Mouse (Mus musculus) liver, embryonic 14.5 days (tissue): Measurements from ENCODE around the gene Mb21d2. TPM values are rescaled to one million over a fixed set of nuclear protein-coding genes. Genes with fewer than 3 reads are reported as not detected.

ENCODE experiments used
- ATAC-seq: fragments of 200-750 bp; cut with Nextera tagmentation; 2 replicates; pipeline ENCODE4 v1.8.0; 2017; ENCODE audit warnings: moderate number of reproducible peaks, mild to moderate bottlenecking, moderate library complexity; ENCODE audit not compliant: insufficient read depth
- DNase-seq, 3 experiments: peaks; one replicate each; pipeline ENCODE4 v3.0.0-alpha.2; 2012 to 2013; ENCODE audit warnings: low read depth in 3 of 3, low spot score in 3 of 3
- H3K27ac ChIP-seq: fragments of 300-500 bp; sonication (generic); 2 replicates; pipeline ENCODE4 v1.5.1; 2014; ENCODE audit warnings: moderate library complexity, mild to moderate bottlenecking, control low read depth, inconsistent platforms
- H3K27me3 ChIP-seq: fragments of 300-500 bp; sonication (generic); 2 replicates; pipeline ENCODE4 v1.6.1; 2014; ENCODE audit warnings: mild to moderate bottlenecking, low read length, moderate library complexity; ENCODE audit not compliant: control insufficient read depth, insufficient read depth
- H3K36me3 ChIP-seq: fragments of 300-500 bp; sonication (generic); replicated peaks from 2 replicates; pipeline ENCODE4 v1.6.1; 2014; ENCODE audit warnings: low read depth; ENCODE audit not compliant: control insufficient read depth, insufficient read depth
- H3K4me1 ChIP-seq, 2 experiments: fragments of 200-500 bp in 1 of 2; fragments of 300-500 bp in 1 of 2; sonication (generic) in 1 of 2; replicated peaks; 2 replicates each; pipeline ENCODE4 v1.6.1; 2012 to 2014; ENCODE audit warnings: antibody characterized with exemption in 1 of 2, inconsistent platforms in 1 of 2, low read length in 1 of 2; ENCODE audit not compliant: control insufficient read depth in 2 of 2, insufficient read depth in 2 of 2
- H3K4me2 ChIP-seq: fragments of 300-500 bp; sonication (generic); 2 replicates; pipeline ENCODE4 v1.6.1; 2014; ENCODE audit warnings: low read depth, mild to moderate bottlenecking, control low read depth, moderate library complexity
- H3K4me3 ChIP-seq, 2 experiments: fragments of 200-500 bp in 1 of 2; fragments of 300-500 bp in 1 of 2; sonication (generic) in 1 of 2; 2 replicates each; pipeline ENCODE4 v1.5.1; 2012 to 2014; ENCODE audit warnings: low read depth in 2 of 2, low read length in 2 of 2, mild to moderate bottlenecking in 2 of 2, control low read depth in 1 of 2, inconsistent platforms in 1 of 2, moderate library complexity in 1 of 2; ENCODE audit not compliant: insufficient read depth in 1 of 2
- H3K9ac ChIP-seq: fragments of 300-500 bp; sonication (generic); replicated peaks from 2 replicates; pipeline ENCODE4 v1.6.1; 2014; ENCODE audit warnings: mild to moderate bottlenecking, control low read depth, moderate library complexity
- H3K9me3 ChIP-seq: fragments of 300-500 bp; sonication (generic); 2 replicates; pipeline ENCODE4 v1.6.1; 2016; ENCODE audit warnings: low read length, mixed read lengths; ENCODE audit not compliant: control insufficient read depth
- CTCF ChIP-seq: IDR thresholded peaks from 2 replicates; pipeline ENCODE4 v1.5.1; 2016; ENCODE audit warnings: antibody characterized with exemption, low read depth, control low read depth
- EP300 ChIP-seq: IDR thresholded peaks from 2 replicates; pipeline ENCODE4 v1.6.1; 2016; ENCODE audit warnings: antibody characterized with exemption, low read depth
- WGBS: fragments of 180-500 bp; shearing (Covaris S2); extraction: QIAGEN DNeasy Blood & Tissue Kit; methylation state at CpG from one replicate; pipeline ENCODE4 v1.1.7; 2014; ENCODE audit not compliant: insufficient replicate concordance; 5-methylcytosine and 5-hydroxymethylcytosine counted together
- polyA plus RNA-seq, 2 experiments: library from polyadenylated mRNA; depleted of rRNA in 1 of 2; stranded (reverse) in 1 of 2; unstranded in 1 of 2; fragments of >200 nt; fragmentation: Nextera tagmentation in 1 of 2; extraction: Ambion mirVana in 1 of 2; gene quantifications; 2 replicates each; pipeline versions ENCODE4 v1.2.1 to v1.2.3; 2012 to 2014

Gene Mb21d2
- polyA plus RNA-seq, 2 experiments: 0.94 to 1.1 TPM

GRCm38 (mm10) chr16:28858210-28859008, 71.1 kb downstream of the Mb21d2 start:
- 63% methylated on average over 18 of the region's 18 CpGs for WGBS
- no peak for ATAC-seq
- DNase-seq: no peak
- H3K4me2 ChIP-seq: no peak overlapping the region
- TF ChIP-seq EP300: no peak
- TF ChIP-seq CTCF: no peak
- H3K9ac ChIP-seq: no peak overlapping the region
- no peak overlapping the region for H3K27ac ChIP-seq
- no peaks in the 10 kb centered on the region for H3K9me3 ChIP-seq
- H3K4me3 ChIP-seq: no peak overlapping the region
- H3K27me3 ChIP-seq: no peaks in the 10 kb centered on the region
- H3K36me3 ChIP-seq: no peaks in the 10 kb centered on the region
- H3K4me1 ChIP-seq: no peaks in the 10 kb centered on the region

GRCm38 (mm10) chr16:28851409-28851821, 78.1 kb downstream of the Mb21d2 start:
- H3K36me3 ChIP-seq: no peaks in the 10 kb centered on the region
- H3K9ac ChIP-seq: no peak overlapping the region
- H3K4me3 ChIP-seq: no peak overlapping the region
- no peaks in the 10 kb centered on the region for H3K9me3 ChIP-seq
- no peak for TF ChIP-seq EP300
- TF ChIP-seq CTCF: no peak
- H3K27ac ChIP-seq: no peak overlapping the region
- WGBS: 48% methylated on average over 11 of the region's 11 CpGs
- no peaks in the 10 kb centered on the region for H3K4me1 ChIP-seq
- H3K4me2 ChIP-seq: no peak overlapping the region
- ATAC-seq (no peak), DNase-seq (no peak)
- H3K27me3 ChIP-seq: no peaks in the 10 kb centered on the region

GRCm38 (mm10) chr16:28850881-28851280, 78.6 kb downstream of the Mb21d2 start:
- H3K9me3 ChIP-seq: no peaks in the 10 kb centered on the region
- no peak overlapping the region for H3K9ac ChIP-seq
- no peak overlapping the region for H3K4me2 ChIP-seq
- ATAC-seq (no peak), DNase-seq (no peak)
- 67% methylated on average over 14 of the region's 14 CpGs for WGBS
- H3K27ac ChIP-seq: no peak overlapping the region
- TF ChIP-seq EP300 (no peak), CTCF (no peak)
- no peaks in the 10 kb centered on the region for H3K27me3 ChIP-seq
- H3K36me3 ChIP-seq: no peaks in the 10 kb centered on the region
- no peaks in the 10 kb centered on the region for H3K4me1 ChIP-seq
- H3K4me3 ChIP-seq: no peak overlapping the region

GRCm38 (mm10) chr16:28846123-28846522, 83.3 kb downstream of the Mb21d2 start:
- no peak overlapping the region for H3K9ac ChIP-seq
- no peak for ATAC-seq
- 65% methylated on average over 11 of the region's 11 CpGs for WGBS

GRCm38 (mm10) chr16:28845336-28845735, 84.1 kb downstream of the Mb21d2 start:
- H3K27me3 ChIP-seq: no peaks in the 10 kb centered on the region
- H3K27ac ChIP-seq: no peak overlapping the region
- no peak overlapping the region for H3K4me2 ChIP-seq
- H3K4me1 ChIP-seq: no peaks in the 10 kb centered on the region
- H3K4me3 ChIP-seq: no peak overlapping the region
- H3K36me3 ChIP-seq: no peaks in the 10 kb centered on the region
- no peak for ATAC-seq
- DNase-seq: no peak
- no peak for TF ChIP-seq EP300
- no peak for TF ChIP-seq CTCF
- H3K9ac ChIP-seq: no peak overlapping the region
- WGBS: 54% methylated on average over 3 of the region's 3 CpGs
- H3K9me3 ChIP-seq: no peaks in the 10 kb centered on the region

More at GRCm38 (mm10) chr16:28846123-28846522, 83.3 kb downstream of the Mb21d2 start:
- DNase-seq: no peak
- Histone ChIP-seq H3K27ac (no peak overlapping the region), H3K4me2 (no peak overlapping the region), H3K4me3 (no peak overlapping the region), H3K9me3 (no peaks in the 10 kb centered on the region), H3K27me3 (no peaks in the 10 kb centered on the region), H3K36me3 (no peaks in the 10 kb centered on the region), H3K4me1 (no peaks in the 10 kb centered on the region)
- no peak for TF ChIP-seq EP300
- TF ChIP-seq CTCF: no peak
